Mouse (Mus musculus) mesoderm, embryonic 11.5 days (tissue): ENCODE measurements around the gene Klf13.

Source experiments
- DNase-seq: peaks from one replicate; pipeline ENCODE4 v3.0.0-alpha.2; 2012; ENCODE audit warnings: low read depth, low spot score

Gene Klf13

GRCm38 (mm10) chr7:63938914-63939396, at the start of gene Klf13:
Gene Klf13 (minus strand): TSS chr7:63938915.
- peak; percentile 99 for DNase-seq

GRCm38 (mm10) chr7:63988391-63988790, 49.7 kb upstream of the Klf13 start:
- DNase-seq = no peak

GRCm38 (mm10) chr7:63986407-63987182, 47.9 kb upstream of the Klf13 start:
- DNase-seq = peak; percentile 55

DNA sequence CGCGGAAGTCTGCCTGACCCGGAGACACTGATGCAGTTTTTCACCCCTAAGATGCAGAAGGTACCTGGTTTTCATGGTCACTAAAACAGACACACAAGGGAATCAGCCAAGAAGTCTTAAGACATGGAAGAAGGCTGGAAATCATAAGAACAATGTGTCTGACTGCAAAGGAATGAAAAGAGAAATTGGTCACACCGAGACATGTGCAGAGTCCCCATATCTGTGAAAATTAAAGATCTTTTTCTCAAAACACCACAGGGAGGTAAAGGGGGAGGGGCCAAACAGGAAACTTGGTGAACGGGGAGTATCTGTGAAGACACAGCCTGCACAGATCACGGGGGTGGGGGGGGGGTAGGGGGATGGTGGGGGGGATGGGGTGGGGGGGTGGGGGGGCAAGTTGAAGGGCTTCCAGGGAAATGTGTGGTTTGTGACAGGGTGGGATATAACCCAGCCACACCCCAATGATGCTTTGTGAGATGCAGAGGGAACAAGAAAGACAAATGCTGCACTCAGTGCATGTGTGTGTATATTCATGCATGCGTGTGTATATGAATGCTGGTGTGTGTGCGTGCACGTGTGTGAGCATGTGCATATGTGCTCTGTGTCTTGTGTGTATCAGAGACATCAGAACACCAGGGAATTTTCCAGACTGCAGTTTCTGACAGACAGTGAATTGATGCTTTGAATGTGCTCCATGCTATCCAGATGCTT, 47.1 kb upstream of the Klf13 start:
- no peak for DNase-seq

DNA sequence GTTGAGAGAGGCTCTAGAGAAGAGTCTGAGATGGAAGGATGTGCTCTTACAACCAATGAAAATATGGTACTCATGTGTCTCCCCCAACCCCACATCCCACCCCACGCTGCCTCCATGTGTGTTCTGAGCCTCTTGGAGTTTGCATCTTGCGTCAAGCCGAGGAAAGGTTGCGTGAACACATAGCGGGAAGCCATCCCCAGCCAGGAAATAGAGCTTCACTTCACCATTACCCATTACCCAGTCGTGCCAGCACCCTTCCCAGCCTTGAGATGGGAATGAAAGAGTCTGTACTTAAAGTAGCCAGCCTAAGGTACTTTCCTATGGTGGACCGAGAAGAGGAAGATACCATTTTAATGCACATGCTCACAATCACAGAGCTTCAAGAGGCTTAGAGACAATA, 46.6 kb upstream of the Klf13 start:
- DNase-seq = no peak

GRCm38 (mm10) chr7:63984329-63984728, 45.6 kb upstream of the Klf13 start:
- DNase-seq = no peak

DNA sequence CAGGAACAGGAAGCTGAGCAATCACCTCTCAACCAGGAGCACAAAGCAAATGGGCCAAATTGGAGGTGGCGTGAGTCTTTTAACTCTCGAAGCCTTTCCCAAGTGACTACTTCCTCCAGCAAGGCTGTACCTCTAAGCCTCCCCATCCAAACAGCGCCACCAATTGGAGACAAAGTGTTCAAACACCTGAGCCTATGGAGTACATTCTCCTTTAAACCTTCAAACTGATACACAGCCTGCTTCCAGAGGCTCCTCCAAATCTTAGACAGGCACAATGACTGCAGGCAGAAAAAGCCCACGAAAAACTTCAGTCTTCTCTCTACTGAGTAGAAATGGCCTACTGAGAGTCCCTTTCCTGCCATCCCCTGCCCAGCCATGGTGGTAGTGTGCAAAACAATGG, 38.9 kb upstream of the Klf13 start:
- DNase-seq = no peak

DNA sequence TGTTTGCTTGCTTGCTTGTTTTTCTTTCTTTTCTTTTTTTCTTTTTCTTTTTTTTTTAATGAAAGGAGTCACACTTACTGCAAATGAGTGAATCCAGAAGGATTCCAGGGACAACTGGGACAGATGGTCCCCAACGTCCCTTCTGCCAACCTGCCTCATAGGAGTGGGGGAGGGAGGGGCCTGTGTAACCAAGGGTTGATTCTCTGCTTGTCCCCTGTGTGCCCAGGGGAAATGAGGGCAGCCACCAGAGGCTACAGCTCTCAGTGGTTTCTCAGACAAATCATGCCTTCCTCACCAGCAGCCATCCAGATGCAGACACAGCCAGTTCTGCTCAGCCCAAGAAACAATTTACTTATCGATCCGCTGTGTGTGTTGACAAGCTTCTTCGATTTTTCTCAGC, 32.3 kb upstream of the Klf13 start:
- DNase-seq = peak; percentile 35

DNA sequence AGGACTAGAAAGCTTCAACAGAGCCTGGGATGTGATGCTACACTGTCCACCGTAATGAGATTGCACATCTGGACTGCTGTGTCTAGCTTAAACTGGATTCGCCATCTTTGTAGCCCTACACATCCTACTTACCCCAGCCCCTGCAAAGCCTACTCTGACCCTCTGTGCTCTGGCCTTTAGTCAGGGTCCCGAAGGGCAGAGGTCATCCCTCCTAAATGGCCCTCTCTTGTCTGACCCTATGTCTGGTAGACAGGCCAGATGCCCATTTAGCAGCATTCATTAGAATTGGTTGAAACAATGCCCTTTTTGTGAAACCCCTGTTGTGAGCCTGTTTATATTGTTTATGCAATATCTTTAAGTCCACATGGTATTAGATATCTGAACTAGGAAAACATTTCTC, 31.2 kb upstream of the Klf13 start:
- DNase-seq = no peak

DNA sequence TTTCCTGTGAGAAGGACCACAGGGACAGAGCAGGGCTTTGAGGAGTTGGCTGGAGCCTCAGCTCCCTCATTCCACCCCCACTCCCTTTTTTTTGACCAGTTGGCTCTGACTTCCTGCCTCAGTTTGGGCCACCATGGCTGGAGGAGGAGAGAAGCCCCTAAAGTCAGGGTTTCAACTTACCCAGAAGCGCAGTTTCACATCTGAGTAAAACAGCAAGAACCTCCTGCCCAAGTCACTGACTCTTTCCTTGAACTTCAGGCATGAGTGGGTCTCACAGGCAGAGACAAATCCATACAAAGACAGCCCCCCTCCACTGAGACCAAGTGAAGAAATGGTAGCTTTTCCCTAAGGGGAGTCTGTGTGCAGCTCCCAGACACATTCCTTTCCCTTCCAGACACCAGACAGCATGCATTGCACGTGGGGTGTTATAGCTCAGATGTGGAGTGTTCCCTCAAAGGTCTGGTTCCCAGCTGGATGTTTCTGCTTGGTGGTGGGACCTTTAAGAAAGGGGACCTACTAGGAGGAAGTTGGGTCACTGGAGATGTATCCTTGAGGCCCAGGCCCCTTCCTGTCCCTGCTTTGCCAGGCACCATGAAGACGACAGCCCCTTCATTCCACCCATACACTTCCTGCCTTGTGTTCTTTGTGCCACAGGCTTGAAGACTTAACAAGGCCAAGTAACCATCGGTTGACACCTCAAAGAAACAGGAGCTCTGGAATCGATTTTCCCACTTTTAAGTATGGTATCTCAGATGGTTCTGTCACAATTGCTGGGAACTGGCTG, 27.1 kb upstream of the Klf13 start:
- no peak for DNase-seq

DNA sequence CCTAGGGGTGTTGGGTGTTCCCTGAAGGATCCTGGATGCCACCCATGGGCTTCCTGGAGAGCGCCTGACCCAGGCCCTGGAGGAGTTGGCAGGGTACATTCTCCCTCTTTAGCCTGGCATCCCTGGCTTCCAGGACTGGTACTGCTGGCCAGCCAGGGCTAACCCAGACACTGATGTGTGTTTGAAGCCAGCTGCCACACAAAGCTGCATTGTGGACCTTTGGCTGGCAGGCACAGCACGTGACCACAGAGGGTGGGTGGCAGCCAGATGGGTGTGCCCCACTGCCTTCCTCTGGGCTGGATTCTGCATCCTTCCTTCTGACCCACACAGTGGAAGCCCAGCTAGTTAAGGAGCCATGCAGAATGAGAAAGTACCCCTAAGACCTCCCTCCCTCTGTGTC, 26.4 kb upstream of the Klf13 start:
- no peak for DNase-seq

DNA sequence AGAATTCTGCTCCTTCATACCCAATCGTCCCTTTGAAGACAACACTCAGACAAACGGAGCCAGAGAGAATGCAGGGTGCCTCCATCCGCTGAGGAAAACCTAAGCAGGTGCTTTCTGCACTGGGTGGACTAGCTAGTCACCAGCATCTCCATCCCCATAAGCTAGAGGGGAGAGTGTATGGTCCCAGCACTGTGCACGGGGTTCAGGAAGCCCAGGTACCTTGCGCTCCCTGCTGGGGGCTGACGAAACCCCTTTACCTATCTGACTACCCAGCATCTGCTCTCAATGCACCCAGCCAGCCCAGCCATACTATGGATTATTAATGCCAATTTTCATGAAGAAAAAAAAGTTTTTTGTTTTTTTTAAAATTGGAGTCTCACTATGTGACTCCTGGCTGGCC, 25.4 kb upstream of the Klf13 start:
- DNase-seq = no peak

DNA sequence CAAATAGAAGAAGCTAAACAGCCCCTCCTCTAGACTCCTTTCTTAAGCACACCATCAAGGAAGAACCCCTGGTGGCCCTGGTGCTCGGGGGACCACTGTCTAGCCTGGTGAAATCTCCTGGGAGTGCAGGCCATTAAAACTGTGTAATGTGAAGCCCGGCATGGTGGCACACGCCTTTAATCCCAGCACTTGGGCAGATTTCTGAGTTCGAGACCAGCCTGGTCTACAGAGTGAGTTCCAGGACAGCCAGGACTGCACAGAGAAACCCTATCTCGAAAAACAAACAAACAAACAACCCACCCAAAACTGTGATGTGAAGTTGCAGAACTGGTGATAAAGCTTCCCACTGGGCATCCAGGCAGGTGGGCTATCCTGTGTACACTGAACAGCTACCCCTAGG, 24.9 kb upstream of the Klf13 start:
- no peak for DNase-seq

- DNase-seq = no peak
Measured at GRCm38 (mm10) chr7:63957872-63958640, 19.3 kb upstream of the Klf13 start.

DNA sequence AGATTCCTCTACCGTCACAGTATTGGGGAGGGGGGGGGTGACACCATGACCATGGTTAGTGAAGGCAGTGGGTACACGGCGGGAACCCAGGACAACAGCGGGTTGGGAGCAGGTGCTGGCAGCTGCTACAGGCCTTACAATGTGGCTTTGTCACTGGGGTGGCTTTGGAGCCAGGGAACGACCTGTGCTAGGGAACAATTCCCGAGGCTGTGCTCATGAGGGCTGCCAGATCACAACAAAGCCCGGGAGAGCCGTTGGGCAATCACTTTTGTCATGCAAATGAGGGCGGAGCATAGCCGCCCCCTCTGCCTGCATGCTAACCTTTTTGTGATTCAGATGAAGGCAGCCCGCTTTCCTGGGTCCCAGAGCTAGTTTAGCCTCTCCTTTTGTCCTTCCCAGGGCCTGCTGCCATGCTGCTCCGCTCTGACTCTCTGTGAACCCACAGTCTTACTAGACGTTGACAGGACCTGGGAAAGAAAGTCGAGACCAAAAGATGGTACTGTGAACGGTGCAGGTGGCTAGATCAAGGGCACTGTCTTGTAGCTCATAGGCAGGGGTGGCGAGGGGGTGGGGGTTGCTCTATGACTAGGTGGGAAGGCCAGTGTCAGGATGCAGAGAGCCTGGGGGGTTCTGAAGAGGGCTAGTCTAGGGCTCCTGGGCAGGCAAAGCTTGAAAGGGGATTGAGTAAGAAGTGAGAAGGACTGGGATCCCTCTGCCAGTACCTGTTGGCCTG, 18.4 kb upstream of the Klf13 start:
- DNase-seq = peak; percentile 85

- no peak for DNase-seq
Measured at GRCm38 (mm10) chr7:63956138-63956823, 17.6 kb upstream of the Klf13 start.

- DNase-seq = no peak
Measured at GRCm38 (mm10) chr7:63955440-63955839, 16.7 kb upstream of the Klf13 start.

- no peak for DNase-seq
Measured at GRCm38 (mm10) chr7:63952077-63952898, 13.6 kb upstream of the Klf13 start.

GRCm38 (mm10) chr7:63950931-63951607, 12.4 kb upstream of the Klf13 start:
- no peak for DNase-seq
